Mouse (Mus musculus) liver, adult 2 months (tissue): ENCODE results near the gene Syne2. TPM values are rescaled to one million over a fixed set of nuclear protein-coding genes. Genes with fewer than 3 reads are reported as not detected.

Experiments used
- DNase-seq: peaks from one replicate; pipeline ENCODE4 v3.0.0-alpha.2; 2011; ENCODE audit warnings: low read depth, low spot score; ENCODE audit errors: extremely low read depth
- H3K27ac ChIP-seq: fragments of 200-500 bp; replicated peaks from 2 replicates; pipeline ENCODE4 v1.5.1; 2012; ENCODE audit warnings: low read depth, mild to moderate bottlenecking, control low read depth, inconsistent platforms, low read length; ENCODE audit not compliant: insufficient read depth
- H3K27me3 ChIP-seq: fragments of 200-500 bp; 2 replicates; pipeline ENCODE4 v1.6.1; 2012; ENCODE audit warnings: mild to moderate bottlenecking, moderate library complexity, low read length, inconsistent platforms; ENCODE audit not compliant: control insufficient read depth, insufficient read depth
- H3K36me3 ChIP-seq: fragments of 200-500 bp; 2 replicates; pipeline ENCODE4 v1.6.1; 2012; ENCODE audit warnings: low read length, inconsistent platforms; ENCODE audit not compliant: control insufficient read depth, insufficient read depth
- H3K4me1 ChIP-seq: fragments of 200-500 bp; 2 replicates; pipeline ENCODE4 v1.6.1; 2011; ENCODE audit warnings: low read length; ENCODE audit not compliant: control insufficient read depth, insufficient read depth
- H3K4me3 ChIP-seq: fragments of 200-500 bp; 2 replicates; pipeline ENCODE4 v1.5.1; 2011; ENCODE audit warnings: low read depth, mild to moderate bottlenecking, control low read depth, low read length, moderate library complexity; ENCODE audit not compliant: insufficient read depth
- H3K79me2 ChIP-seq: fragments of 200-500 bp; 2 replicates; pipeline ENCODE4 v1.6.1; 2012; ENCODE audit warnings: inconsistent platforms, mild to moderate bottlenecking, low read length, moderate library complexity; ENCODE audit not compliant: control insufficient read depth, insufficient read depth
- H3K9ac ChIP-seq: fragments of 200-500 bp; 2 replicates; pipeline ENCODE4 v1.6.1; 2012; ENCODE audit warnings: low read depth, mild to moderate bottlenecking, control low read depth, inconsistent platforms, low read length
- CTCF ChIP-seq: fragments of 200-500 bp; IDR thresholded peaks from 2 replicates; pipeline ENCODE4 v1.5.1; 2011; ENCODE audit warnings: low read depth, low read length, control low read depth
- POLR2A ChIP-seq: fragments of 200-500 bp; IDR thresholded peaks from 2 replicates; pipeline ENCODE4 v1.6.1; 2011; ENCODE audit warnings: low read length, control low read depth; ENCODE audit not compliant: insufficient read depth; ENCODE audit errors: extremely low read depth
- WGBS: fragments of 180-500 bp; shearing (Covaris S2); methylation state at CpG from one replicate; pipeline ENCODE4 v1.1.7; 2018; 5-methylcytosine and 5-hydroxymethylcytosine counted together
- polyA plus RNA-seq: library from polyadenylated mRNA; depleted of rRNA; stranded (reverse); fragments of >200 nt; gene quantifications from 2 replicates; pipeline ENCODE4 v1.2.3, GENCODE M21; 2012
- total RNA-seq: library from RNA; depleted of rRNA; stranded (reverse); fragments of >200 nt; gene quantifications from 2 replicates; pipeline ENCODE4 v1.2.3, GENCODE M21; 2014

The Syne2 gene
- total and polyA plus RNA-seq, 2 experiments: 12.0 to 31.3 TPM

- Histone ChIP-seq H3K27ac (no peak overlapping the region), H3K36me3 (peaks cover 4% of the 10 kb centered on the region; the same call in 1 of the 2 replicates), H3K4me3 (no peak overlapping the region), H3K27me3 (no peaks in the 10 kb centered on the region), H3K9ac (no peak overlapping the region), H3K79me2 (no peaks in the 10 kb centered on the region; the same call in 1 of the 2 replicates), H3K4me1 (peaks cover 4% of the 10 kb centered on the region)
- no peak for DNase-seq
- WGBS: 85% methylated on average over 12 of the region's 12 CpGs
- TF ChIP-seq POLR2A (no peak), CTCF (no peak)
Measured at GRCm38 (mm10) chr12:75879636-75880317, 61.8 kb downstream of the Syne2 start.

GRCm38 (mm10) chr12:75881554-75881953 is 63.6 kb downstream of the Syne2 start:
- Histone ChIP-seq H3K27ac (no peak overlapping the region), H3K36me3 (peaks cover 9% of the 10 kb centered on the region; the same call in 1 of the 2 replicates), H3K9ac (no peak overlapping the region), H3K4me1 (peaks cover 4% of the 10 kb centered on the region), H3K27me3 (no peaks in the 10 kb centered on the region), H3K4me3 (no peak overlapping the region), H3K79me2 (no peaks in the 10 kb centered on the region; the same call in 1 of the 2 replicates)
- no peak for TF ChIP-seq POLR2A
- 83% methylated on average over 4 of the region's 4 CpGs for WGBS
- DNase-seq: no peak

GRCm38 (mm10) chr12:75886161-75886560 is 68.2 kb downstream of the Syne2 start:
- 93% methylated on average over 7 of the region's 7 CpGs for WGBS

GRCm38 (mm10) chr12:75886946-75887345 is 69.0 kb downstream of the Syne2 start:
- no peak overlapping the region for H3K27ac ChIP-seq
- no peak for DNase-seq
- H3K27me3 ChIP-seq: no peaks in the 10 kb centered on the region
- whole genome bisulfite sequencing: 93% methylated on average over 2 of the region's 2 CpGs
- no peaks in the 10 kb centered on the region for H3K4me1 ChIP-seq
- H3K36me3 ChIP-seq: peaks cover 13% of the 10 kb centered on the region
- TF ChIP-seq CTCF: no peak
- TF ChIP-seq POLR2A: no peak
- H3K4me3 ChIP-seq: no peak overlapping the region
- no peaks in the 10 kb centered on the region; the same call in 1 of the 2 replicates for H3K79me2 ChIP-seq
- H3K9ac ChIP-seq: no peak overlapping the region

More at GRCm38 (mm10) chr12:75886161-75886560, 68.2 kb downstream of the Syne2 start:
- H3K4me3 ChIP-seq: no peak overlapping the region
- H3K79me2 ChIP-seq: no peaks in the 10 kb centered on the region; the same call in 1 of the 2 replicates
- no peak overlapping the region for H3K27ac ChIP-seq
- no peak overlapping the region for H3K9ac ChIP-seq
- no peaks in the 10 kb centered on the region for H3K4me1 ChIP-seq
- no peak for DNase-seq
- peaks cover 13% of the 10 kb centered on the region for H3K36me3 ChIP-seq
- TF ChIP-seq POLR2A: no peak
- no peak for TF ChIP-seq CTCF
- H3K27me3 ChIP-seq: no peaks in the 10 kb centered on the region

- no peaks in the 10 kb centered on the region for H3K4me1 ChIP-seq
- no peak for DNase-seq
- TF ChIP-seq CTCF (no peak), POLR2A (no peak)
- peaks cover 13% of the 10 kb centered on the region for H3K36me3 ChIP-seq
- no peaks in the 10 kb centered on the region for H3K27me3 ChIP-seq
- WGBS: 96% methylated on average over 12 of the region's 12 CpGs
- H3K27ac ChIP-seq: no peak overlapping the region
- no peak overlapping the region for H3K4me3 ChIP-seq
- H3K9ac ChIP-seq: no peak overlapping the region
- no peaks in the 10 kb centered on the region; the same call in 1 of the 2 replicates for H3K79me2 ChIP-seq
Measured at GRCm38 (mm10) chr12:75888721-75889120, 70.8 kb downstream of the Syne2 start.

GRCm38 (mm10) chr12:75891206-75891605 is 73.3 kb downstream of the Syne2 start:
- TF ChIP-seq POLR2A (no peak), CTCF (no peak)
- peak; percentile 79 for DNase-seq
- WGBS: 53% methylated on average over 5 of the region's 5 CpGs
- Histone ChIP-seq H3K36me3 (peaks cover 7% of the 10 kb centered on the region), H3K27me3 (no peaks in the 10 kb centered on the region), H3K9ac (no peak overlapping the region), H3K4me3 (no peak overlapping the region), H3K79me2 (no peaks in the 10 kb centered on the region), H3K4me1 (no peaks in the 10 kb centered on the region), H3K27ac (no peak overlapping the region)
